Mouse (Mus musculus): ENCODE data around the gene Prkaca. TPM values are rescaled to one million over a fixed set of nuclear protein-coding genes. Genes with fewer than 3 reads are reported as not detected.

Prkaca gene
- 102 TPM for polyA plus RNA-seq (2021)

GRCm38 (mm10) chr8:83972150-83973120 is at the start of gene Prkaca:
Gene Prkaca, plus strand, starts transcription at chr8:83972993.
- in situ Hi-C loops (cut with MboI; ENCODE audit: low pct_unique_long_range_greater_than_20kb) = no loop called here
- POLR2A ChIA-PET = no interaction called here
- CTCF ChIA-PET = no interaction called here
- no peaks in the 10 kb centered on the region for H3K27me3 ChIP-seq
- ATAC-seq (peak; percentile 97), DNase-seq (ENCODE audit: low read depth, low spot score) (peak; percentile 88)
- TF ChIP-seq CTCF (IDR thresholded peaks at IDR 0.05) = no peak

DNA sequence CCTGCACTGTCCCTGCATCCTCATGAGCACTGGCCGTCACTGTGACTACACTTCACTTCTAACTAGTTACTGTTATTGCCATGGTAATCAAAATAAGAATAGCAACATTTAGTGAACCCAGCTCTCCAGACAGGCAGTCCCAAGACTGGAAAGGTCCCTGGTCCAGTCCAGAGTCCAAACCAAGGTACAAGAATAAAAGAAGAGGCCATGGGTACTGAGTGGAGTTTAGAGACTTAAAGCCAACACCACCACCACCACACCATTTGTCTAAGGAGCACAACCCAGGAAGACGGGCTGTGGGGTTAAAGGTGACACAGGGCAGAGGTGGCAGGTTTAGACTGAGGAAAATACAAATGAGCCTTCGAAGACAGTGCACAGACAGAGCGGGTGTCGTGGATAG is 48.2 kb upstream of the Prkaca start:
- DNase-seq (ENCODE audit: low read depth, low spot score) (no peak), ATAC-seq (no peak)
- H3K27me3 ChIP-seq = no peaks in the 10 kb centered on the region
- POLR2A ChIA-PET = no interaction called here
- no peak for TF ChIP-seq CTCF (IDR thresholded peaks at IDR 0.05)
- CTCF ChIA-PET = interaction anchor here (0.9 to 1.2 kb wide), 3 partner anchors 16 to 160 kb away, joined by 3 read pairs; partner anchors contain the start of genes Asf1b and Gm10644
- in situ Hi-C loops (cut with MboI; ENCODE audit: low pct_unique_long_range_greater_than_20kb) = no loop called here

- H3K27me3 ChIP-seq = no peaks in the 10 kb centered on the region
- no peak for ATAC-seq
- DNase-seq (ENCODE audit: low read depth, low spot score) = no peak
- no peak for TF ChIP-seq CTCF (IDR thresholded peaks at IDR 0.05)
- in situ Hi-C loops (cut with MboI; ENCODE audit: low pct_unique_long_range_greater_than_20kb) = no loop called here
- ChIA-PET POLR2A (interaction anchor here (0.9 kb wide), 1 partner anchor 10 kb away, joined by 3 read pairs; no protein-coding TSS in a partner anchor), CTCF (no interaction called here)
These were observed 46.5 kb upstream of the Prkaca start for GRCm38 (mm10) chr8:83926266-83926665.

DNA sequence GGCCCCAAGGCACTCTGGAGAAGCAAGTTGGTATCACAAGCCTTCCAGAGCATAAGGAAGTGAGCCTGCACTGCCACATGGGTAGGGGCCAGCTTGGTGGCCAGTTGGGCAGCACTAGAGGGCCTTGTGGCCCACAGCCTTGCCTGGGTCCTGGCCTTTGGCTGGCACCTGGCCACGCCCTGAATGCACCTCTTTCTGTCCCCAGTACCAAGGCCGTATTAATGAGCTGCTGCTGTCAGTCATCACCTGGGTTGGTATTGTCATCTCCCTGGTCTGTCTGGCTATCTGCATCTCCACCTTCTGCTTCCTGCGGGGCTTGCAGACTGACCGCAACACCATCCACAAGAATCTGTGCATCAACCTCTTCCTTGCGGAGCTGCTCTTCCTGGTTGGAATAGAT is 38.6 kb upstream of the Prkaca start:
- ChIA-PET CTCF (interaction anchor here (1.7 to 2.0 kb wide), 2 partner anchors 13 to 21 kb away, joined by 6 to 7 read pairs; partner anchors contain the start of genes Asf1b and Gm10644), POLR2A (no interaction called here)
- ATAC-seq (no peak), DNase-seq (ENCODE audit: low read depth, low spot score) (no peak)
- no peaks in the 10 kb centered on the region for H3K27me3 ChIP-seq
- no peak for TF ChIP-seq CTCF (IDR thresholded peaks at IDR 0.05)
- in situ Hi-C loops (cut with MboI; ENCODE audit: low pct_unique_long_range_greater_than_20kb) = no loop called here

DNA sequence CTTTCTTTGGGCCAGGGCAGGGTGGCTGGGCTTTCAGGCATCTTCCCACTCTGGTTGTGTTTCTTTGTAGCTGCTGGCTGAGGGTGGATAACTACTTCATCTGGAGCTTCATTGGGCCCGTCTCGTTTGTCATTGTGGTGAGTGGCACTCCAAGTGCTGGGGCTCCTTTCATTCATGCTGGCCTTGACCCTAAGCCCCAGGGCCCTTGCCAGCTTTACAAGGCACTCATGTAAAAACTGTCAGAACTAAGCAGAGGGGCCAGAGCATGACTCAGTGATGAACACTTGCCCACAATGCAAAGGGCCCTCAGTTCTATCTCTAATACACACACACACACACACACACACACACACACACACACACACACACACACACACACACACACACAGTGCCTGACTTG is 37.8 kb upstream of the Prkaca start:
- ChIA-PET POLR2A (no interaction called here), CTCF (interaction anchor here (2.0 kb wide), 1 partner anchor 14 kb away, joined by 6 read pairs; no protein-coding TSS in a partner anchor)
- ATAC-seq (no peak), DNase-seq (ENCODE audit: low read depth, low spot score) (no peak)
- in situ Hi-C loops (cut with MboI; ENCODE audit: low pct_unique_long_range_greater_than_20kb) = no loop called here
- no peaks in the 10 kb centered on the region for H3K27me3 ChIP-seq
- no peak for TF ChIP-seq CTCF (IDR thresholded peaks at IDR 0.05)

DNA sequence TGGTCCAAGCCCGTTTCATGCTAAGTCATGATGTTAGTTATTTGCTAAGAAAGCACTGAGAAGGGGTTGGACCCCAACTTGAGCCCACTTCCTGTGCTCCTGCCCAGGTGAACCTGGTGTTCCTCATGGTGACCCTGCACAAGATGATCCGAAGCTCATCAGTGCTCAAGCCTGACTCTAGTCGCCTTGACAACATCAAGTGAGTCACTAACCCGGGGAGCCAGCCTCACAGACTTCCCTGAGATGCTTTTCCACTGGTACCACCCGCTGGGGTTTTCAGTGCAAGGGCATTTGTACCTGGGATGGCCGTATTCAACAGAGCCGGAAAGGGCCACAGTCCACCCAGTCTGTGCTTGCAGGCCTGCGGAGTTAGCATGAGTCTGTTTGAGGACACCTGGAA is 37.4 kb upstream of the Prkaca start:
- H3K27me3 ChIP-seq = no peaks in the 10 kb centered on the region
- ChIA-PET CTCF (interaction anchor here (2.0 kb wide), 1 partner anchor 14 kb away, joined by 6 read pairs; no protein-coding TSS in a partner anchor), POLR2A (no interaction called here)
- no peak for ATAC-seq
- in situ Hi-C loops (cut with MboI; ENCODE audit: low pct_unique_long_range_greater_than_20kb) = no loop called here
- TF ChIP-seq CTCF (IDR thresholded peaks at IDR 0.05) = no peak
- no peak for DNase-seq (ENCODE audit: low read depth, low spot score)

GRCm38 (mm10) chr8:83937645-83938044 is 35.1 kb upstream of the Prkaca start:
- in situ Hi-C loops (cut with MboI; ENCODE audit: low pct_unique_long_range_greater_than_20kb) = no loop called here
- CTCF ChIA-PET = no interaction called here
- no peaks in the 10 kb centered on the region for H3K27me3 ChIP-seq
- no peak for TF ChIP-seq CTCF (IDR thresholded peaks at IDR 0.05)
- DNase-seq (ENCODE audit: low read depth, low spot score) = no peak
- POLR2A ChIA-PET = no interaction called here
- no peak for ATAC-seq

- ATAC-seq = no peak
- no peaks in the 10 kb centered on the region for H3K27me3 ChIP-seq
- ChIA-PET POLR2A (no interaction called here), CTCF (no interaction called here)
- TF ChIP-seq CTCF (IDR thresholded peaks at IDR 0.05) = no peak
- no peak for DNase-seq (ENCODE audit: low read depth, low spot score)
- in situ Hi-C loops (cut with MboI; ENCODE audit: low pct_unique_long_range_greater_than_20kb) = no loop called here
These were observed 34.5 kb upstream of the Prkaca start for GRCm38 (mm10) chr8:83938330-83938729.

DNA sequence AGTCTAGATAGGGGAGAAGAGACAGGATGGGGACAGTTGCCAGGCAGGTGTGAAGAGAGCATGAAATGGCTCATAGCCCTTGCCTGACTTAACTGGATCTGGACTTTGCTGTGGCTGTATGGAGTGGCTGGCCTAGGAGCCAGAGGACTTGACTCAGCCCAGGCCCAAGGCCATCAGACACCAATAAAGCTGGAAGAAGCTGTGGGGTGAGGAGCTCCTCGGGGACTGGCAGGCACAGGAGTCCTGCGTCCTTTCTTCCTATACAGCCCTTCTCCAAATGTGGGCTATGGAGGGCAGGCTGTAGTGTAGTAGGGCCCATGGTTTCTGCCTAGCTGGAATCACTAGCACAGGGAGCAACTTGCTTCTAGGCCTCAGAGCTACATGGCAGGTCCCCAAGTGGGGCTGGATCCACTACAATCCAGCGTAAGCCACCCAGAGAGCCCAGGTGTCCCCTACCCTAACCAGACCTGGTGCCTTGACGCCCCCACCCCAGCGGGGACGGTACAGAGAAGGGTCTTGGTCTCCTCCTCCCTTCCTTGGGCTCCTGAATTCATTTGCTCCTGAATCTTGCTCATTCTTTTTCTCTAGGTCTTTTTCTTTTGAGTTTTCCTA is 31.6 kb upstream of the Prkaca start:
- ChIA-PET POLR2A (no interaction called here), CTCF (interaction anchor here (1.2 kb wide), 1 partner anchor 16 kb away, joined by 3 read pairs; no protein-coding TSS in a partner anchor)
- no peak for DNase-seq (ENCODE audit: low read depth, low spot score)
- H3K27me3 ChIP-seq = no peaks in the 10 kb centered on the region
- TF ChIP-seq CTCF (IDR thresholded peaks at IDR 0.05) = no peak
- in situ Hi-C loops (cut with MboI; ENCODE audit: low pct_unique_long_range_greater_than_20kb) = no loop called here
- no peak for ATAC-seq

GRCm38 (mm10) chr8:83942446-83942845 is 30.3 kb upstream of the Prkaca start:
- TF ChIP-seq CTCF (IDR thresholded peaks at IDR 0.05) = no peak
- ChIA-PET CTCF (interaction anchor here (0.7 kb wide), 1 partner anchor 13 kb away, joined by 3 read pairs; the partner anchor contains the start of gene Asf1b), POLR2A (no interaction called here)
- ATAC-seq (no peak), DNase-seq (ENCODE audit: low read depth, low spot score) (no peak)
- in situ Hi-C loops (cut with MboI; ENCODE audit: low pct_unique_long_range_greater_than_20kb) = no loop called here
- no peaks in the 10 kb centered on the region for H3K27me3 ChIP-seq

DNA sequence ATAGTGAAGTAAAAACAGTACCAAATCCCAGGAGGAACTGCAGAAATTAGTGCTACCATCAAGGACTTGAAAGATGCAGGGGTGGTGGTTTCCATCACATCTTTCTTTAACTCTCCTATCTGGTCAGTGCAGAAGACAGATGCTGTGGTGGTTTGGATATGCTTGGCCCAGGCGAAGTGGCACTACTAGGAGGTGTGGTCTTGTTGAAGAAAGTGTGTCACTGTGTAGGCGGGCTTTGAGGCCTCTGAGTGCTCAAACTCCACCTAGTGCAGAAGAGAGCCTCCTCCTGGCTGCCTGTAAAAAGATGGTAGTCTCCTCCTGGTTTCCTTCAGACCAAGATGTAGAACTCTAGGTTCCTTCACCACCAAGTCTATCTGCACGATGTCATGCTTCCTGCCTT is 27.3 kb upstream of the Prkaca start:
- CTCF ChIA-PET = no interaction called here
- no peak for DNase-seq (ENCODE audit: low read depth, low spot score)
- no peak for TF ChIP-seq CTCF (IDR thresholded peaks at IDR 0.05)
- POLR2A ChIA-PET = no interaction called here
- in situ Hi-C loops (cut with MboI; ENCODE audit: low pct_unique_long_range_greater_than_20kb) = no loop called here
- H3K27me3 ChIP-seq = no peaks in the 10 kb centered on the region
- no peak for ATAC-seq
